Mouse (Mus musculus) ZHBTc4 (cell line): ENCODE measurements at regions not wholly inside any gene's neighbourhood (a gene's known extent, or its start where the extent isn't known, plus 50 kb on each side); places are given as distances from the start of the nearest gene placed in this dataset.

ENCODE experiments used
- DNase-seq: peaks from one replicate; pipeline ENCODE4 v3.0.0-alpha.2; 2011; ENCODE audit warnings: low read depth, low spot score

DNA sequence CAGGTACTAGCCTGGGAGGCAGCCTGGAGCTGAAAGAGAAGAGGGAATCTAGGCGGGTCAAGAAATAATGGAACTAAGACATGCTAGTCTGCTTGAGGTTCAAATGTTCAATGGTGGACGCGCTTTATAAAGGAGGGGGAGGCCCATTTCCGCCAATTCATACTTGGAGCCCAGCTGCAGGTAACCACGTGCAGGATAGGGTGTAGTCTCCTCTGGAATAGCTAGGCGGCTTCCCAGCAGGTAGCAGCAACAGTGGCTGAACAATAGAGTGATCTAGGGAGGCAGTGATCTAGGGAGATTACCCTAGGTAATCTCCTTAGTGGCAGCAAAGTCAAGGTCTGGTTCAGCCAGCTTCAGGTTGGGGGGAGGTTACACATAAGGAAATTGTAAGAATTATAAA lies 134.6 kb downstream of the Sh2d4b start:
- DNase-seq: peak; percentile 77

DNA sequence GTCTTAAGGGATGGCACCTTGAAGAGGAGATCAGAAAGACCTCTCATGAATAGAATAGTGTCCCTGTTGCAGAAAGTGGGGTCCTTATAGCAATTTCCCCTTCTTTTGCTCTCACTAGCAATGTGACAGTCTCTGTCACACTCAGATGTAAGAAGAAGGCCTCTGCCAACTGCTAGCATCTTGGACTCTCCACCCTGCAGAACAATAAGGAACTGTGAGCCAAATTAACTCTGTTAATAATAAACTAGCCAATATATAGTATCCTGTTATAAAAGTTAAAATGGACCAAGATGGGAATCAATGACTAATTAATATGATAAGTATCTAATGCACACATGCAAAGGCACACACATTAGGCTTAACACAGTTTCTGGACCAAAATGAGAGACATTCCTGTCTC lies 152.5 kb downstream of the Sh2d4b start:
- DNase-seq: no peak

DNA sequence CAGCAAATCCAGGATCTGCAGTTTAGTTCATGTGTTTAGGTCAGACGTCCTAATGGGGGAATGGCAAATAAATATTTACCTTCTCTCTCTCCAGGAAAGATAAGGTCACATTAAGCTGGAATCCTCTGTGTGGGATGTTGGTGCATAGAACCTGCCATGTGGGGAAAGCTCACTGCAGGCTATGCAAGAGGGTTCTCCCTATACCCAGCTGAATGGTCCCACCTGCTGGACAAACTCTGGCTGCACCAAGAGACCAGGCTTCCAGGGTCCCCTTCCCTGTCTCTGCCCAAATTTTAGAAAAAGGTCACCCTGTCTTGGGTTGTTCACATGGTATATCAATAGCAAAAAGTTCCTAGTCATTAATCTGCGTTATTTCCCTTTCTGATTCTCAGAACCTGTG lies 161.2 kb downstream of the Sh2d4b start:
- DNase-seq: no peak

DNA sequence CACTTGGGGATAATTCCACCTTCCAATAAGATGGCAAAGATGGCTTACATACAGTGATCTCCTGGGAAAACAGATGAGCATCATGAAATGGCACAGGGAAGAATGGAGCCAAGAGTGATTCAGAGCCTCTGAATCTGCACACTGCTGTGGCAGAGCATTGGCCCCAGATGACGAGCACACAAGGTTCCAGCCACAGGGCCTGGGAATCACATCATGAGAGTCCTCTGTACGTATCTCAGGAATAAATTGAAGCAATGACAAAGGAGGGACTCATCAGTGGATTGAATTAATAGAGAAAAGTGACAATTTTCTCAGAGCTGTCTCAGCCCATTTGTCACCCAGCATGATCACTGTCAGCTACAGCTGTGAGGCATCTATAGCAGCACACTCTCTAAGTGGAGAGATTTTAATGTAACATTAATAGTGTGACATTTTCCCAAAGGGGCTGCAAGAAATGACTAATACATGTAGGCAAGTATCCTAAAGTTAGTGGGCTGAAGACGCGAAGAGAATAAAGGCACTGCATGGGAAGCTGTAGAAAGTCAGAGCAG lies 184.0 kb downstream of the Sh2d4b start:
- DNase-seq: no peak

DNA sequence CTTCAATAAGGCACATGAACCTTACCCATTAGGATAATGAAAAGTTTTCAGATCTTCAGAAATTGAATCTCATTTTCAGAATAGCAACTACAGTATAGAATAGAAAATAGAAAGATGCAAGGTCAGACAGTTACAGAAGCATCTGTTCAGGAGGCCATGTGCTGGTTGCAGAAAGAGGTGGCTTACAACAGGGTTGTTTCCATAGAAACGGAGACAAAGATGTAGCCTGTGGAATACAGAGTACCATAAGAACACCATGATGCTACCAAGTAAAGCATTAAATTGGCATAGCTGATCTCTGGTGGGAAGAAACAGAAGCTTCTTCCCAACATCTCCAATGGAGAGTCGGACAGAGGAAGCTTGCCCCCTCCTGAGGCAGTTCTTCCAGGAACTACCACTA lies 185.6 kb downstream of the Sh2d4b start:
- no peak for DNase-seq

DNA sequence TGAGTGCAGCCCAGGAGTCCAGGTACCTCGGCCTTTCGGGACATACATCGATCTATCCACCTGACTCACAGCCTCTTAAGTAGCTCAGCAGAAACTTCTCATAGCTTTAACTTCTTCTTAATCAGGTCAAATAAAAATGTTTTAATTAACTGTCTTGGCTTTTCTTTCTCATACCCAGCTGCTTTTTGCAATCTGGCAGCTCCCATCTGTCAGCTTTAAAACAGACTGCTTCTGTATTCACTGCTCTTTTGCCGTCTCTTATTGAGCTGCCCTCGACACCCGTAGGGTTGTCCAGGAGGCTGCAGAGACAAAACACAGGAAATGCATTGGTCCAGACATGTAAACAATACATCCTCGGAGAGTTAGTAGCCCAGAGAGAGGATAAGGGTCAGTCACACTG lies 189.6 kb downstream of the Sh2d4b start:
- DNase-seq: no peak

DNA sequence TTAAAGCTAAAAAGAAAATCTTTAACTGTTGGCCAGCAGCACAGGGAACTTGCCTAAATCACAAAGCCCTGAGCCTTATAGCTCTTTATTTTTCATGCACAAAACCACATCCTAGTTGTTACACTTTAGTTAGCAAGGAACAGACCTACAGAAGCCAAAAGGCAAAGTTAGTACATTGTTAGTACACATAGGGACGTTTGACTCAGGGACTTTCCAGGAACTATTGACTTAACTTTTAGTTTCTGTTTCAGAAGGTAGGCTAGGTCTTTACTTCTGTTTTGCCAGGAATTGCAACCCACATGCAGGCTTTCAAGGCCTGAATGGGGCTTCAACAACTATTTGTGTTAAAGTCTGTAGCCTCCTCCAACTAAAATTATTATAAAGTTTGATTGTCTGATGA lies 211.4 kb downstream of the Sh2d4b start:
- no peak for DNase-seq

DNA sequence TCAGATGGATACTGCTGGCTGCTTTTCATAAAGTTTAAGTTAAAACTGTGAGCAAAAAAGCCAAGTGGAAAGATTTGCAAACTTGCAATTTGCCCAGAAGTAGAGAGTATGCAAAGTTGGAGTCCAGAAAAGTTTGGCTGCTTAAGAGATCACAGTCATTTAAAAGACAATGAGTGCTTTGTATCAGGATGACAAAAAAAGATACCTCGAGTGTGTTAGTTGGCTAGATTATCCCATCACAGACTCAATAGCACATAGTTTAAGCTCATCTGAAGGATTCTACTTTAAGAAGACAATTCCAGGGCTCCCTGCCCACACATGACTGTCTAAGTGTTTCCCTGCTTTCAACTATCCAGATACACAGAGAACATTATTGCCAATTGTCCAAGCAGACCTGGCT lies 239.5 kb downstream of the Sh2d4b start:
- peak; percentile 46 for DNase-seq
